8 mouse cellular contexts compared by ENCODE assay signal in genomic region chr4:10905234-10905801, GRCm38 (mm10). TPM values are rescaled to one million over a fixed set of nuclear protein-coding genes. Genes with fewer than 3 reads are reported as not detected.
A peak's percentile ranks its signal among the peaks of the same experiment; 100 is the strongest.
DNase-seq lines count a peak whose midpoint lies in the region; ATAC-seq and TF ChIP-seq lines count a peak whose summit lies in the region.

No protein-coding gene starts in this region.

- WGBS in heart, postnatal 0 days: 11% methylated on average over 13 of the region's 13 CpGs

- no peak for TF ChIP-seq EP300 in heart, postnatal 0 days (IDR thresholded peaks at IDR 0.05; ENCODE audit: low read depth)

- peak overlapping the region; percentile 32 for H3K4me2 ChIP-seq in heart, postnatal 0 days (ENCODE audit: low read depth, low read length)

- peak; percentile 49; the same call in 1 of the 2 replicates for ATAC-seq in heart, postnatal 0 days (ENCODE audit: insufficient read depth, low read depth)

- no peak overlapping the region for H3K9ac ChIP-seq in heart, postnatal 0 days (replicated peaks; ENCODE audit: low read depth, low read length)

- H3K27ac ChIP-seq in heart, postnatal 0 days (ENCODE audit: low read depth): no peak overlapping the region
- no peak overlapping the region for H3K27ac ChIP-seq in layer of hippocampus, adult 2 months

- TF ChIP-seq CTCF in E14TG2a.4 (conservative IDR thresholded peaks at IDR 0.05; ENCODE audit: low read length): no peak
- TF ChIP-seq CTCF in heart, postnatal 0 days (IDR thresholded peaks at IDR 0.05; ENCODE audit: low read depth): no peak
- no peak for TF ChIP-seq CTCF in layer of hippocampus, adult 2 months (conservative IDR thresholded peaks at IDR 0.05)

- no peaks in the 10 kb centered on the region for H3K27me3 ChIP-seq in E14TG2a.4 (ENCODE audit: insufficient read depth, low read length)
- H3K27me3 ChIP-seq in heart, postnatal 0 days (ENCODE audit: control insufficient read depth, insufficient read depth, low read length): no peaks in the 10 kb centered on the region
- no peaks in the 10 kb centered on the region for H3K27me3 ChIP-seq in megakaryocyte, embryonic 14.5 days (replicated peaks)

- no peaks in the 10 kb centered on the region for H3K9me3 ChIP-seq in E14TG2a.4 (ENCODE audit: low read length)
- H3K9me3 ChIP-seq in heart, postnatal 0 days (replicated peaks; ENCODE audit: control insufficient read depth, low read length): no peaks in the 10 kb centered on the region
- no peaks in the 10 kb centered on the region for H3K9me3 ChIP-seq in megakaryocyte, embryonic 14.5 days

- no peaks in the 10 kb centered on the region for H3K36me3 ChIP-seq in E14TG2a.4 (ENCODE audit: insufficient read depth, low read length)
- no peaks in the 10 kb centered on the region for H3K36me3 ChIP-seq in heart, postnatal 0 days (replicated peaks; ENCODE audit: control insufficient read depth, insufficient read depth, low read length)
- H3K36me3 ChIP-seq in megakaryocyte, embryonic 14.5 days (replicated peaks; ENCODE audit: low read length): no peaks in the 10 kb centered on the region

- peaks cover 15% of the 10 kb centered on the region for H3K4me1 ChIP-seq in E14TG2a.4 (replicated peaks; ENCODE audit: low read depth, low read length)
- H3K4me1 ChIP-seq in heart, postnatal 0 days (ENCODE audit: control insufficient read depth, insufficient read depth): peaks cover 6% of the 10 kb centered on the region; the same call in 1 of the 2 replicates
- H3K4me1 ChIP-seq in megakaryocyte, embryonic 14.5 days: peaks cover 19% of the 10 kb centered on the region

- peak overlapping the region; percentile 70 for H3K4me3 ChIP-seq in E14TG2a.4 (replicated peaks; ENCODE audit: low read length)
- H3K4me3 ChIP-seq in heart, postnatal 0 days (ENCODE audit: low read depth, low read length): no peak overlapping the region
- H3K4me3 ChIP-seq in megakaryocyte, embryonic 14.5 days (replicated peaks): peak overlapping the region; percentile 86
- H3K4me3 ChIP-seq in layer of hippocampus, adult 2 months: no peak overlapping the region

- peak; percentile 36 for DNase-seq in adipocyte (ENCODE audit: low spot score)
- peak; percentile 32 for DNase-seq in heart, postnatal 0 days (ENCODE audit: low spot score)
- DNase-seq in adrenal gland, postnatal 14 days: no peak
- DNase-seq in layer of hippocampus, adult 2 months (ENCODE audit: low spot score in 2 of 2): no peak
- DNase-seq in adrenal gland, postnatal 4 days (ENCODE audit: low spot score in 2 of 2): no peak
- DNase-seq in ovary, postnatal 36 days (ENCODE audit: low spot score): no peak

RNA-seq across cellular contexts. Expression of gene 2610301B20Rik, which starts 31.0 kb away (rescaled TPM):
- 13.3 and 14.0 TPM in 2 replicates for total RNA-seq in heart, postnatal 0 days (2014; rRNA removed; ENCODE audit: low replicate concordance)
- polyA plus RNA-seq in heart, postnatal 0 days (2015; fragmentation: Nextera tagmentation; extraction: Ambion mirVana): 16.9 and 17.4 TPM in 2 replicates
- 7.3 and 13.1 TPM in 2 replicates for polyA plus RNA-seq in megakaryocyte, embryonic 14.5 days (2012; ENCODE audit: insufficient read depth, low replicate concordance)
- total RNA-seq in adrenal gland, postnatal 14 days (2021): 16.4 and 19.3 TPM in 2 replicates
- total RNA-seq in layer of hippocampus, adult 2 months (2021): 10 to 100 TPM; 35.6 to 39.0 TPM
- 10 to 100 TPM; 21.5 to 24.5 TPM for total RNA-seq in adrenal gland, postnatal 4 days (2021)

Comparison
In these comparisons a context has a peak if more than half of its experiments do, and no peak if none do; other contexts are left out.
1. H3K4me3 ChIP-seq: peak in E14TG2a.4 (single experiment) and megakaryocyte, embryonic 14.5 days (single experiment); none in heart, postnatal 0 days (single experiment) and layer of hippocampus, adult 2 months (single experiment).
2. DNase-seq: peak in adipocyte (single experiment) and heart, postnatal 0 days (single experiment); none in adrenal gland, postnatal 14 days (single experiment), layer of hippocampus, adult 2 months (0 of 2), adrenal gland, postnatal 4 days (0 of 2) and ovary, postnatal 36 days (single experiment).